16 mouse cellular contexts compared by ENCODE assay signal in the genomic region with DNA sequence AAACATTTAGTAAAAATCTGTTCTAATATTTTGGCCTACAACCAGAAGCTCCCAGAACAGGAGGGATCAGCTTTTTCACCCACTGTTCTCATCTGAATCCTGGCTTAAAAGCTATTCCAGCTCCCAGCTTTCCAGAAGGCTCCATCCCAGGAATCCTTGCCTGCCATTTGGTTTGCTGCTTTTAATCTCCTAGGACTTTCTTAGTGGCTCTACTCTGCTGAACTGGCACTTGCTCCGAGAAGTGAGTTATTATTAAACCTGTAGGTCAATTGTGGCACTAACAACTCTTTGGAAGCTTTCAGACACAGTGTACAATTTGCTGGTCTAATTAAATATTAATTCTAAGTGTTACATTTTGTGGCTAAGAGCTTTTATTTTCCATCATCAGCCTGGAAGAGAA.
A peak's percentile ranks its signal among the peaks of the same experiment; 100 is the strongest.
DNase-seq lines count a peak whose midpoint lies in the region; ATAC-seq and TF ChIP-seq lines count a peak whose summit lies in the region.
"Had no signal": no experiment of that assay in that cellular context is flagged by ENCODE, and none has a peak within 500 bp of the region (broad histone marks: within the 10 kb centered on the region; RNA-seq: fewer than 3 reads in every experiment).

No protein-coding gene starts in this region.

- no peaks in the 10 kb centered on the region for H3K27me3 ChIP-seq in forebrain, embryonic 15.5 days
- no peaks in the 10 kb centered on the region for H3K27me3 ChIP-seq in forebrain, embryonic 10.5 days (ENCODE audit: poor library complexity, severe bottlenecking)
- H3K27me3 ChIP-seq in midbrain, embryonic 11.5 days (ENCODE audit: control insufficient read depth, insufficient read depth, low read length) = peaks cover 2% of the 10 kb centered on the region
- H3K27me3 ChIP-seq in midbrain, embryonic 16.5 days (ENCODE audit: control insufficient read depth, insufficient read depth, low read depth, low read length) = peaks cover 2% of the 10 kb centered on the region; the same call in 1 of the 2 replicates
- no peaks in the 10 kb centered on the region for H3K27me3 ChIP-seq in lung, postnatal 0 days (replicated peaks; ENCODE audit: insufficient read depth, low read length)
- H3K27me3 ChIP-seq: heart, embryonic 12.5 days; hindbrain, embryonic 15.5 days had no signal

- 0 out of 2 replicates have a peak overlapping the region, but pooled peaks have one; percentile 40 for H3K27ac ChIP-seq in forebrain, embryonic 15.5 days (replicated peaks)
- no peak overlapping the region for H3K27ac ChIP-seq in forebrain, embryonic 10.5 days
- H3K27ac ChIP-seq in midbrain, embryonic 11.5 days (ENCODE audit: low read depth, low read length) = no peak overlapping the region
- no peak overlapping the region for H3K27ac ChIP-seq in midbrain, embryonic 16.5 days (ENCODE audit: low read length)
- no peak overlapping the region for H3K27ac ChIP-seq in lung, postnatal 0 days (ENCODE audit: low read length)
- H3K27ac ChIP-seq: embryonic facial prominence, embryonic 10.5 days; gastrocnemius, adult 2 months; hindbrain, embryonic 15.5 days; liver, embryonic 14.5 days; macrophage had no signal

- no peak overlapping the region for H3K4me3 ChIP-seq in forebrain, embryonic 15.5 days
- no peak overlapping the region for H3K4me3 ChIP-seq in forebrain, embryonic 10.5 days
- H3K4me3 ChIP-seq in midbrain, embryonic 11.5 days (ENCODE audit: low read depth, low read length) = no peak overlapping the region
- H3K4me3 ChIP-seq in midbrain, embryonic 16.5 days (ENCODE audit: low read depth, low read length) = no peak overlapping the region
- H3K4me3 ChIP-seq in lung, postnatal 0 days (ENCODE audit: low read depth, low read length) = no peak overlapping the region
- H3K4me3 ChIP-seq: embryonic facial prominence, embryonic 10.5 days; gastrocnemius, adult 2 months; heart, embryonic 12.5 days; hindbrain, embryonic 15.5 days had no signal

- DNase-seq in forebrain, embryonic 10.5 days (ENCODE audit: extremely low spot score, low spot score) = no peak
- peak; percentile 78 for DNase-seq in midbrain, embryonic 11.5 days (ENCODE audit: low spot score, missing footprints)
- peak; percentile 65 for DNase-seq in kidney, postnatal 14 days
- peak; percentile 55 for DNase-seq in retina, postnatal 1 day
- DNase-seq in lung, postnatal 0 days (ENCODE audit: low spot score) = no peak
- DNase-seq in right cerebral cortex, postnatal 25 days = no peak
- DNase-seq: gastrocnemius, adult 2 months; spleen, adult 18-20 months had no signal

- no peak; the same call in 1 of the 2 replicates for ATAC-seq in forebrain, embryonic 15.5 days (replicated peaks)
- ATAC-seq in midbrain, embryonic 11.5 days (ENCODE audit: low FRiP score) = no peak
- no peak for ATAC-seq in midbrain, embryonic 16.5 days
- no peak for ATAC-seq in lung, postnatal 0 days

- peaks cover 17% of the 10 kb centered on the region for H3K4me1 ChIP-seq in forebrain, embryonic 15.5 days
- H3K4me1 ChIP-seq in forebrain, embryonic 10.5 days = peaks cover 40% of the 10 kb centered on the region
- no peaks in the 10 kb centered on the region for H3K4me1 ChIP-seq in midbrain, embryonic 11.5 days (ENCODE audit: control insufficient read depth, insufficient read depth, low read length)
- H3K4me1 ChIP-seq in midbrain, embryonic 16.5 days (ENCODE audit: control insufficient read depth, insufficient read depth, low read length) = no peaks in the 10 kb centered on the region
- H3K4me1 ChIP-seq in lung, postnatal 0 days (ENCODE audit: insufficient read depth, low read depth, low read length) = no peaks in the 10 kb centered on the region
- H3K4me1 ChIP-seq: embryonic facial prominence, embryonic 10.5 days; heart, embryonic 12.5 days; hindbrain, embryonic 15.5 days had no signal

- no peak for TF ChIP-seq EP300 in lung, postnatal 0 days (IDR thresholded peaks at IDR 0.05)

- TF ChIP-seq CTCF in lung, postnatal 0 days (IDR thresholded peaks at IDR 0.05) = no peak

- WGBS in forebrain, embryonic 15.5 days = 17% methylated on average over 1 of the region's 1 CpGs
- 26% methylated on average over 1 of the region's 1 CpGs for WGBS in forebrain, embryonic 10.5 days
- 32% methylated on average over 1 of the region's 1 CpGs for WGBS in midbrain, embryonic 11.5 days
- WGBS in midbrain, embryonic 16.5 days = 51% methylated on average over 1 of the region's 1 CpGs
- WGBS in lung, postnatal 0 days = 78% methylated on average over 1 of the region's 1 CpGs

- H3K4me2 ChIP-seq in forebrain, embryonic 15.5 days (replicated peaks) = no peak overlapping the region
- no peak overlapping the region for H3K4me2 ChIP-seq in midbrain, embryonic 11.5 days
- no peak overlapping the region for H3K4me2 ChIP-seq in midbrain, embryonic 16.5 days (ENCODE audit: low read length)
- H3K4me2 ChIP-seq in lung, postnatal 0 days (replicated peaks; ENCODE audit: low read depth, low read length) = no peak overlapping the region
- H3K4me2 ChIP-seq: heart, embryonic 12.5 days; hindbrain, embryonic 15.5 days had no signal

- no peaks in the 10 kb centered on the region for H3K9me3 ChIP-seq in forebrain, embryonic 15.5 days
- no peaks in the 10 kb centered on the region for H3K9me3 ChIP-seq in forebrain, embryonic 10.5 days
- H3K9me3 ChIP-seq in midbrain, embryonic 11.5 days (ENCODE audit: control insufficient read depth, low read length) = no peaks in the 10 kb centered on the region
- no peaks in the 10 kb centered on the region for H3K9me3 ChIP-seq in midbrain, embryonic 16.5 days (replicated peaks; ENCODE audit: control insufficient read depth, low read length, poor library complexity, severe bottlenecking)
- H3K9me3 ChIP-seq in lung, postnatal 0 days (ENCODE audit: low read length) = no peaks in the 10 kb centered on the region
- H3K9me3 ChIP-seq: embryonic facial prominence, embryonic 10.5 days; G1E; heart, embryonic 12.5 days; hindbrain, embryonic 15.5 days had no signal

- H3K9ac ChIP-seq in forebrain, embryonic 15.5 days (replicated peaks) = no peak overlapping the region
- no peak overlapping the region for H3K9ac ChIP-seq in midbrain, embryonic 11.5 days (ENCODE audit: low read length)
- no peak overlapping the region for H3K9ac ChIP-seq in midbrain, embryonic 16.5 days (ENCODE audit: low read depth, low read length)
- no peak overlapping the region for H3K9ac ChIP-seq in lung, postnatal 0 days (replicated peaks; ENCODE audit: low read depth)
- H3K9ac ChIP-seq: heart, embryonic 12.5 days; hindbrain, embryonic 15.5 days; liver, embryonic 14.5 days had no signal

- no peaks in the 10 kb centered on the region for H3K36me3 ChIP-seq in forebrain, embryonic 15.5 days
- no peaks in the 10 kb centered on the region for H3K36me3 ChIP-seq in forebrain, embryonic 10.5 days (replicated peaks)
- no peaks in the 10 kb centered on the region for H3K36me3 ChIP-seq in midbrain, embryonic 11.5 days (ENCODE audit: control insufficient read depth, insufficient read depth, low read length)
- H3K36me3 ChIP-seq in midbrain, embryonic 16.5 days (ENCODE audit: control insufficient read depth, insufficient read depth, low read length) = no peaks in the 10 kb centered on the region
- no peaks in the 10 kb centered on the region for H3K36me3 ChIP-seq in lung, postnatal 0 days (ENCODE audit: insufficient read depth, low read length)
- H3K36me3 ChIP-seq: embryonic facial prominence, embryonic 10.5 days; heart, embryonic 12.5 days; hindbrain, embryonic 15.5 days had no signal

Comparison
In these comparisons a context has a peak if more than half of its experiments do, and no peak if none do; other contexts are left out.
1. DNase-seq: peak in midbrain, embryonic 11.5 days (single experiment), kidney, postnatal 14 days (single experiment) and retina, postnatal 1 day (single experiment); none in forebrain, embryonic 10.5 days (single experiment), lung, postnatal 0 days (single experiment) and right cerebral cortex, postnatal 25 days (single experiment).